Mouse (Mus musculus) neutrophil, adult 5-6 weeks (primary cell): ENCODE results near the gene Cobl. TPM values are rescaled to one million over a fixed set of nuclear protein-coding genes. Genes with fewer than 3 reads are reported as not detected.

Source experiments
- ATAC-seq: fragments of 151-379, 151-347 bp; 2 replicates; pipeline ENCODE4 v1.8.0; 2017; ENCODE audit warnings: mild to moderate bottlenecking, moderate TSS enrichment; ENCODE audit not compliant: insufficient number of reproducible peaks, poor library complexity, low FRiP score, severe bottlenecking; ENCODE audit errors: extremely low read depth
- total RNA-seq: library from RNA; stranded (forward); fragments of 200-1000 nt; gene quantifications from 2 replicates; pipeline ENCODE4 v1.2.3, GENCODE M21; 2017

Cobl gene
- 0.12 TPM in 1 of 2 replicates, not detected in the other for total RNA-seq

DNA sequence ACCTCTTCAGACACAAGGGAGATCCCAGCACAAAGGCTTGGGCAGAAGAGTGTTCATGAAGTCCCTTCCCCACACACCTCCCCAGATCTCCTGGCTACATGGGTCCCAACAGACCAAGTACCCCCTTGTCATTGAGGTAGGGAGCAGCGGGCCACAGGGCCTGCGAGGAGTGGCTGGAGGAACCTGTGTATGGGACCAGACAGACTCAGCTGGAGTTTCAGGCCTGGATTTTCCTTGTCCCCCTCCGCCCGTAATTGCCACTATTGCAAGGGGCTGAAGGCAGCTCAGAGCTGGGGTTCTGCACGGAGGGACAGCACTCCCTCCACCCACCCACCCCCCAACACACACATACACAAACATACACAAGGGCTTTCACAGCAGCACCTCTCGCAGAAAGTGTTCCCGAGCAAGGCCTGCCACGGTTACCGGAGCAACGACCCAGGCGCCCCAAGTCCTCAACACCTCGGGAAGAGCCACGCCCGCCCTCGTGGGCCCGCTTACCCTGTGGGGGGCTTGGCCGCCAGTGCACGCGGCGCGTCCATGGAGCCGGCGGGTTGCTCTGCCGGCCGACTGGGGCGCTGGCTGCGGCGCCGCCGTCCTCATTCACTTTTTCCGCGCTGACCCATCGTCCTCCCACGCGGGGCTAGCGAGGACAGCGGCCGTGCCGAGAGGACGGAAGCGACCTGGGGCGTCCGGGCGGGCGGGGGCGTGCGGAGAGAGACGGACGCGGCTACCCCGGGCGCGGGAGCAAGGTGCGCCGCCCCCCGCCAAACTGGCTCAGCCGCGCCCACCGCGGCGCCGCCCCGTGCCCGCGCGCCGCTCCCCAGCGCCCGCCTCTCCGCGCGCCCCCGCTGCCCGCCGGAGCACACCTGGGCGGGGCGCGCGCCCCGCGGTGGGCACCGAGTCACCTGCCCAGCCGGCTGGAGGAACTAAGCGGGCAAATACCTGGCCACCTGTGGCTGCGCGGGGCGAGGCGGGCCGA, at the start of gene Cobl:
Gene Cobl (minus strand): TSS at position 780 of the 982 bp plus-strand sequence.
- ATAC-seq = no peak

DNA sequence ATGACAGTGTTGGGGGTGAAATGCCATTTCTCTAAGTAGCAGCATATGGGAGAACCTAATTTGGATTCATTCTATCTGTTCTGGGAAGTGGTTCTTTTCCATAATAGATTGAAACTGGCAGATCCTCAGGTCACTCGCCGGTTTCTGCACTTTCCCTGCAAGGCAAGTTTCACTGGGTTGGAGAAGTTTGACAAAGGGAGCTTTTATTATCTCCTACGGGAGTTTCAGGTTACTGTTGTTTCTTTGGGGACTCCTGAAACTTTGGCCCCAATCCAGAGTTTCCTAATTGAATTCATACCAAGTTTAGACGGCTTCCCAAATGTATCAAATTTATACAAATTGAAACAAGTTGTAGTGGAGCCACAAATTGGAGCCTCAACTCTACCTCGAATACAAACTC, 49.0 kb upstream of the Cobl start:
- ATAC-seq = no peak

DNA sequence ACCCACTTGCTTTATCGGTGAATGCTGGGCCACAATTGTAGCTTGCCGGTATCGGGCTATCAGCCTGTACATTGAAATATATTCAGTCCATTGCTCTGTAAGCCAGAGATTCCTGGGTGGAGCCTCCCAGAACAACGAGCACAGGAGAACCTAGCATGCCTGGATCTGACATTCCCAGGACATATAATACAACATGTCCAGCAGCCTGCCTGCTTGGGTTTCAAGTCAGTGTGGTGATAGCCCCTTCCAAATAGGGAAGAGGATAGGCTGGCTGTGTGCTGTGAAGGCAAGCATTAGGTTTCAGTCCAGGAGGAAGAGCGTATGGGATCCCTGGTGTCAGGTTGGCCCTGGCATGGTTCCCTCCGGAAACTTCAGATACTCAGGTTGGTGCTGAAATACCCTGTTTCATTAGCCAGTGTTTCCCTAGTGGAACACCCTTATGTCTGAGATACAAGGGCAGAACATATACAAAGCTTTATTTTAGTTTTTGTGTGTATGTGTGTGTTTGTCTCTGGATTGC, 41.7 kb upstream of the Cobl start:
- no peak for ATAC-seq

DNA sequence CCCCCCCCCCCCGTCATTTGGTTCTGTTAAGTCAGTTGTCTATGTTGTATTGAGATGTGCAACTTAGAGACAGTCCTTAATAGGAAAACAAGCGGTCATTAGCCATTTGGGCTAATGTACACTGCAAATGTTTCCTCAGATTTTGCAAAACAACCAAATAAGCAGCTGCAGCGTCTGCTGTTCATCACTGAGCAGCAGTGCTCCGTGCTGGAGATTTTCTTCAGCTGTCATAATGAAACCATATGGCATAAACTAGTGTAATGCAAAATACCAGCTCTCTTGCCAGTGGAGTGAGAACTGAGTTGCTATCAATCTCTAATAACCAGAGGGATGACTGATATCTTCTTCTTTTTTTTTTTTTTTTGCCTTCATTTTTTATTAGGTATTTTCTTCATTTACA, 39.0 kb upstream of the Cobl start:
- ATAC-seq = no peak

DNA sequence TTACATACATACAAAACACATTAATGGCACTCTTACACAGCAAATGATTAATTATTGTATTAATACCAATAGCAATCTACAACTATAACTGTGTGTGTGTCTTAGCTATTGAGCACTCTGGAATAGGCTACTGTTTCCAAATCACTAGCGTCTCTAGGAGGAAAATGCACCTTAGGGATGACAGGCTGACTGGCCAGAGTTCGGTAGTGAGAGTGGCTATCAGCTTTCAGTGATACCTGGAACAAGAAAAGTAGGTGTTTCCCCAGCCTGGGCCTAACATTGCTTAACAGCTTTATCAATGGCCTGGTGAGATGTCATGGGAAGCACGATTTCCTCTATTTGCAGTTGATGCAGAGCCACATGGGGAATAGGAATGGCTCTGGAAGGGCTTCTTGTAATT, 37.0 kb upstream of the Cobl start:
- no peak for ATAC-seq

DNA sequence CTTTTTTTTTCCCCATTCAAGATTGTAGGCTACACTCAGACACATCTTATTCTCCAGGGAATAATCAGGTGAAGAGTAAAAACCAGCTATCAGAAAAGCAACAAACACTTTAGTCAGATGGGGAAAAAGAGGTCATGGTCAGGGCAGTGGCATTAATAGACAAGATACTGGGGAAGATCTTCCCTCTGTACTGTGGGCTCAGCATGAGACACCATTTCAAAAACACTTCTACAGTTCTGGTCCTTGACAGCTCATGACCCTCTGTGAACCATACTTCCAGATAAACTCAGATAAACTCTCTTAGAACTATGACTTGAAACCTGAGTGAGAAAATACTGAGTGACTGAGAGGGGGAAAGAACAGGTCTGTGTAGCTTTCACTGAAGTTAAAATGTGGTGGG, 29.0 kb upstream of the Cobl start:
- no peak for ATAC-seq

DNA sequence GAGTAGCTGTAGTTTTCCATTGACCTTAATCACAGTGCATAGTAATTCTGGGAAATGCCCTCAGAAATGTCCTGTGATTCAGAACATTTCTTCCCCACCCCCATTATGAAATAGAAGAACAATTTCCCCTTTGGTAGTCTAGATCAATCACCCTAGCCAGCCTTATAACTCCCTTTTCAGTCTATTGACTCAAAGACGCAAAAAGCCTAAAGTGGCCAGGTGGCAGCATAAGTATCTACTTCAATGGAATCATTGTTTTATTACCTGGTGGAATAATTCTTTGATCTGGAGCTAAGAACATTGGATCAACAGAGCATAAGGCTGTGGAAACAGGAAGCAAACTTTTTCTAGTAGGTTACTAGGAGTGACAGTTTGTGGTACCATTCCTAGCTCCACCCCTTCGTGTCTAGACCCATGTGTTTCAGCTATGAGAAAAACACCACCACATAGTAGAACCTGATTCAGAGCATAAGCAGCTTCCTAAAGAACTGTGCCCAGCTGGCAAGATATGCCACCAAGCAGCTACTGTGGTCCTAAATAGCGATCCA, 15.2 kb upstream of the Cobl start:
- ATAC-seq = no peak

DNA sequence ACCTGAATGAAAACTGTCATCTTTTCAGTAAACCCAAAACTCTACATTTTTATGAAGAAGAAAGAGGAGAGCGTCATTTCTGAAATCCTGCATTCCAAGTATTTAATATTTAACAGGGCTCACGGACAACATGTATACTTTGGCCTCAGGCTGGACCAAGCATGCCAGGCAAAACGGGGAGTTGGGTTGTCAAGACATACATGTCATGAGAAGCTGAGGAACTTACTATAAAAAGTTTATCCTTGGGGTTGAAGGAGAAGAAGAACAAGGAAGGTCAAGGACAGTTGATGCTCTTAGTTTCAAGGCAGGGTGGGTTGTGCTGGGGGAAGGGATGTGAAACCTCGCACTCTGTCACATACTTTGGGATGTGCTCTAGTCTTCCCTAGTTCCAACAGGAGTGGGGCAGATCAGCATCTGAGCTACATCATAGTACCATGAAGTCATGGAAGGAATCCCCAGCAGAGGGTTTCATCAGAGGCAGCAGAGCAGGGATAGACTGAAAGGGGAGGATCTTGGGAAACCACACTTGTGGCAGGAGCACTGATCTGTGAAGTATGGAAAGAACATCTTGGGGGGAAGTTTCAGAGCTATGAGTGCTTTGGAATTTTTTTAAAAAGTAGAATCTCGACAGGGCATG, 9.7 kb upstream of the Cobl start:
- ATAC-seq = no peak

DNA sequence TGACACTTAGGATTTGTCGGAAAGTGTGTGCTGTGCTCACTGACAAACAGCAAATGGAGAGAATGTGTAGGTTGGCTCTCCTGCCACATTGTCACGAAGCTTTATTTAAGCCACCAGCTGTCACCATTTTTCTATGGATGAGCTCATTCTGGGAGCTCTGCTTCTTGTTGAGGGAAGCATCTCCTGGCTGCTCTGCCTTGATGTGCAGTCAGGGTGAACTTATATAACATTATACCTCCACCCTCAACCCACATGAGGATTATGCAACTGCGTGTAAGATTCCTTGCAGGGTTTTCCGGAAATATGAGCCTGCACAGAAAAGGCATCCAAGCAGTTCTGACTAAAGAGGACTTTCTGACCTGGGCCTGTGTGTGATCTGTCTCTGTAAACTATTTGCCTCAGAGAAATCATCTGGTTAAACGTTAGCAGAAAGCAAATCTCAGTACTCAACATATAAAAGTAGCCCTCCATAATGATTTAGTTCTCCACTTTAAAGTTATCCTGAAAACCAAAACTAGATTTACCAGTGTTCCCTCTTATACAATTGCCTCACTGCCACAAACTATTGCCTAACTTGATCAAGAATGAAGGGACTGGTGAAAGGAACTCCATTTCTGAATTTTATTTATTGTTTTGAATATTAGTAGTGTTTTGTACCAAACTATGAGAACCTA, 9.0 kb upstream of the Cobl start:
- ATAC-seq = no peak

DNA sequence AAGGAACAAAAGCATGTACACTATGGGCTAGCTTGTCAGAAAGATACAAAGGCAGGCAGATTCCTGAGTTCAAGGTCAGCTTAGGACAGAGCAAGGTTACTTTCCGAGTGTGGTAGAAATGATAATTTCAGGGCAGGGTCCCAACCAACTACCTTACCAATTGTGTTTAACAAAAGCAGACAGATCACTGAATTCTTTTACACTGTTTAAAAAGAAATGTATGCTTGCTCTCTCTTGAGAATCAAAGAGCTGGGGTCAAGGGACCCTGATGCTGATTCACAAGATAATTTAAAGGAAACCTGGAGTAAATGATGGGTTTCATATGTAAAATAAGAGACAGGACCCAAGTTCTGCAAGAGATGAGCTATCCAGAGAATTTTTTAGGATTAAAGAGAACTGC, 4.9 kb upstream of the Cobl start:
- no peak for ATAC-seq

DNA sequence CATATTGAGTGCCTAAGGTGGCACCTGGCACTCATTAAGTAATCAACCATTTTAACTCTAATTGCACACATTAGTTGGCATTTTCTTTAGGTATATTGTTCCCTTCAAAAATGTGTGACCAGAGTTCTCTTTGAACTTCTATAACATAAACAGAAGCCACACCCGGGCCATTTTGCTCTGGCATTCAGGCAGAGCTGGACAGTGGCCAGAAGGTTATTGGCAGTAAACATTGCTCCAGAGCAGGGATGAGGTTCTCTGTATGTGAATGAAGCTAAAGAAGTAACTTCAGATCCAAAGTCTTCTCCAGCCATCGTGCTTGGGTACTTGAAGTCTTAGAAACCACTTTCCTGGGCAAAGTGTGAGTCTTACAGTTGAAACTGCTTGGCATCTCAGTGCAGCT, 3.9 kb upstream of the Cobl start:
- no peak for ATAC-seq

DNA sequence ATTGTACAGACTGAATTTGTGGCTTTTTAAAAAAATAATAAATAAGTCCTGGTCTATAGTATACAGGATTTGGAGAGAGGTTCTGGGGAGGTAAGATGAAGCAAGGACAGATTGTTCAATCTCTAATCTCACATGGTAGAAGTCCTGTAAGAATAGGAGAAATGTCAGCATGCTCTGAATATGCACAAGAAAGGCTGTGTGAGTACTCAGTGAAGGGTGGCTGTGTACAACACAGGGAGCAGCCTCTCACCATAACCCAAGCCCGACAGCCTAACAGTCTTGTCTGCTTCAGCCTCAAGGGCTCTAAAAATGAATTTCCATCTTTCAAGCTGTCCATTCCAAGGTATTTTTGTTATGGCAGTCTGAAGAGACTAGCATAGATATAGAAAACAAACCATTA, 3.1 kb upstream of the Cobl start:
- ATAC-seq = no peak

DNA sequence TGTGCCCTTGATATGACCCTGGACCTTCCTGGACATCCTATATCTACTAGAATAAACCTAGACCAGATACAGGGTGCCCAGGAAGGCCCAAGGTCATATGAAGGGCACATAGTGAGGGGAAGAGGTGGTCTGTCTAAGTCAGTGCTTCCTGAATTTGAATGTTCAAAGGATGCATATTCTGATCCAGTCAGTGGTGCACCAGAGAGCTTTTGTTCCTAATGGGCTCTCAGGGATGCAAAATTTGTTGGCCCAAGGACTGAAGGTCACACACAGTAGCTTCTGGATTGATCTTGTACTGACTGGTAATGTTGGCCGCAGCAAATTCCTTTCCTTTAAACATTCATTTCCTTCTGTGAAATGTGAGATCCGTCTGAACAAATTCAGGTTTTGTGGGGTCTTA, 2.5 kb upstream of the Cobl start:
- no peak for ATAC-seq

DNA sequence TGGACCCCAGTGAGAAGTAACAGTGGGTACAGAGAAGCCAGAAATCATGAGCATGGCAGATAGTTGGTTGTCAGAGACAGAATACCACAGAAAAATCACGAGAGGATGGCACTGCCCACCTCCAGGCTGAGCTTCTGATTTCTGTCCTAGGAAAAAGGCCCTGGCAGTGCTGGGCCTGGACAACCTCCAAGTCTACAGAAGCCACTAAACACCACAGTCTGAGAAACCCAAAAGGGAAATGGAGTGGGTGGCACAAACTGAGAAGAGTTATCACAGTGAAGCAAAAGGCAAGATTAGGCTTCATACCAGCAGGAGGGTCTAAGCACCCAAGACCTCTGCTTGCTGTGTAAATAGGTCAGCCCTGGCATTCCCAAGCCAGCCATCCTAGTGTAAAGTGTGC, 1.8 kb upstream of the Cobl start:
- no peak for ATAC-seq

DNA sequence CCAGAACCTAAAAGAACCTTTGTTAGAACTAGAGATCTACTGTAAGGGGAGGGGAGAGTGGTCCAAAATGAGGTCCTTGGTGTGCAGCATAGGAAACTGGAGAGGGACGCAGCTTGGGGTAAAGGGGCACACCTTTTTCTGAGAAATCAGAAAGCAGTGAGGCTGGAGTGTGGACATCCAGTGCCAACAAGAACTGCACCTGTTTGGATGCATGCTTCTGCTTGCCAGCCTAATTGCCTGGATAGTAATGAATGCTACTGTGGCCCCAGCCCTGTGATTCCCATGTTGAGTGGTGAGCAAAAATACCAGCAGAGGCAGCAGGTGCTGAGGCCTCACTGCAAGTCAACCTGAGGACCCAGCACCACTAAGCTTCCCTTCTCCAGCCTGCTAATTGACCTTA, 469 bp upstream of the Cobl start:
- ATAC-seq = no peak

DNA sequence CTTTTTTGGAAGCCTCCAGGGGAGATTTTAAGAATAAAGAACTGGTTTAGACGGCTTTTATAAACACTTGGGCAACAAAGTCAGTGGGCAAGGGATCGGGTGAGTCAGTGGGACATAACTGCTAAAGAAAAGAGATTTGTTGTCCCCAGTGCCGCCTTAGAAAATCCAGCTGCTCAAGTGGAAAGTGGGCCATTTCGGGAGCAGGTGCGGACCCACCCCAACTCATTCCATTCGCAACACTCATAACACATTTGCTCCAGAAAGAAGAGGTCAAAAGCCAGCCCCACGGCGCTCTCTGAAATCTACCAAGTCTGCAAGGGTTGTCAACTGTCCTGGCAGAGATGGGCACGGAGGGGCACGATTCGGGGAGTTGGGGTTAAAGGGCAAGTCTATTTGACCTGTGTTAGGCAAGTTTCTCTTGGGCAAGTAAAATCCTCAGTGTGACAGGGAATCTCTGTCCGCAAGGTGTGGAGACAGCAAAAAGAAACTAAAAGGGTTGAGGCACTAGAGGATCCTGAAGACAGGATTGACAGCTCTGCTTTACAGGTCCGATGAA, 1.1 kb downstream of the Cobl start:
- ATAC-seq = no peak

DNA sequence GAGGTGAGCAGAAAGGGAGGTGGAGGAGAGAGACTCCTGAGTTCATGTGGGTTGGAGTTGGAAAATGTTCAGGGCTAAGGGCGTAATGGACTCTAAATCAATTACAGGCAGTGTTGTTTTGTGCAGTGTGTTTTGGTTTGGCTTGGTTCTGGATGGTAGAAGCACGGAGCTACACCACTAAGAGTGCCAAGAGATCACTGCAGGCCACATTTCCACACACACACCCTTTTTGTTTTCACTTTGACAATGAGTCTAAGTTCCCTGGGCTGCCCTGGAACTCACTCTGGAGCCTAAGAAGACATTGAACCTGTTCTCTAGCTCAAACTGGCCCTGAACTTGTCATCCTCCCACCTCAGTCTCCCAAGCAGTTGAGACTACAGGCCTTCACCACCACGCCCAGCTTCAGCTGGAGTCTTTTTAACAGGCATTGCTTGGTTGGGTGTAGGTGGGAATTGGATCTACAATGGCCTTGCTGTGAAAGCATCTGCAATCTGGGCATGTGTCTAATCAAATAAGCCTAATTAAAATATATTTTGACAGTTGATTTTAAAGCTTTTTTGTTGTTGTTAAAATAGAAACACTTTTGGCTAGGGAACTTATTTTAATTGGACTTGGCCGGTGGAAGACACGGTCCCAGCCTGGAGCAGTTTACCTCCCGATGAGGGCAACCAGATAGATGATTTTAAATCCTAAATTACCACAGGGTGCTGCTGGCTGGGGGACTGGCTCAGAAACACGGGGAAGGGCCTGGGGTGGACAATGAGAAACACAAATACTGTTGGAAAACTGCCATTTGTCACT, 4.8 kb downstream of the Cobl start:
- ATAC-seq = no peak

DNA sequence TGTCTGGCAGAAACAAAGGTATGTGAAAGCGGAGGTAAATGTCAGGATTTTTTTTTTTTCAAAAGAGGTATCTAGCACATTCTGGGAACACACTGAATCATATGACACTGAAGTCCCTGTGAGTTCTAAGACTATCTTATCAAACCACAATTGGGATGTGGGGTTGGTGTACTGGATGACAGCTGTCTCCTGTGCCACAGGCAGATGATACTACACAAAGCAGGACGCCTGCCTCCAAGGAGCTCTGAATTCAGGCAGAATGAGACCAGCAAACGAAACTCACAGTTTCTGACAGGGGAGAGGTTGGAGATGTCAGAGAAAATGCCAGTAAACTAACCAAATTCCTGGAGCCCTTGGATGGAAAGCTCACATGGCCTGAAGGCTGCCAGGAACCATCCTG, 5.9 kb downstream of the Cobl start:
- ATAC-seq = no peak
